Mouse (Mus musculus): ENCODE measurements around the gene Osbpl7.

DNA sequence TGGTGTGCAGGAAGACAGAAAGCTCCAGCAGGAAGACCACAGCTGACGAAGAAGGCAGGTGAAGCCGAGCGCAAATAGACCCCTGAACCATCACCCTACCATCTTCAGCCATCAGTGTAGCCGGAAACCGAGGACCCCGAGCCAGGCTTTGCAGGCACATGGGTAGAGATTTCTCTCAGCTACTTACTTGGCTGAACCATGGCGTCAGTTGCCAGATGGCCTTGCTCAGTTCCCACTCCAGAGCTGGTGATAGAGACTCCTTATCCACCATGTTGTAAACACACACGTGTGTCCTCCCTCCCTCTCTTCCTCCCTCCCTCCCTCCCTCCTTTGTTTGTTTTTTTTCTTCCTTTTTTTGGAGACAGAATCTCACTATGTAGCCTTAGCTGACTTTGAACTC lies 23.8 kb downstream of the Osbpl7 start:
- TF ChIP-seq EP300 (IDR thresholded peaks at IDR 0.05; ENCODE audit: low read depth), result no peak
- no peak for TF ChIP-seq CTCF (IDR thresholded peaks at IDR 0.05; ENCODE audit: low read depth)
